Mouse (Mus musculus) heart, adult 2 months (tissue): ENCODE data around the gene Oas1g. TPM values are rescaled to one million over a fixed set of nuclear protein-coding genes. Genes with fewer than 3 reads are reported as not detected.
"Not testable (repeated sequence)": the region's sequence is repeated elsewhere in the genome, so short reads cannot be mapped to it uniquely, and the experiment has no call there.

Experiments
- DNase-seq, 2 experiments: peaks; one replicate each; pipeline ENCODE4 v3.0.0; 2021
- H3K27ac ChIP-seq: fragments of 200-600 bp; 2 replicates; pipeline ENCODE4 v1.8.1; 2022
- H3K27me3 ChIP-seq: fragments of 200-500 bp; 2 replicates; pipeline ENCODE4 v1.6.1; 2012; ENCODE audit warnings: mild to moderate bottlenecking, low read length, inconsistent platforms, mixed read lengths; ENCODE audit not compliant: control insufficient read depth, insufficient read depth
- H3K36me3 ChIP-seq: fragments of 200-500 bp; 2 replicates; pipeline ENCODE4 v1.6.1; 2012; ENCODE audit warnings: low read length, inconsistent platforms; ENCODE audit not compliant: control insufficient read depth, insufficient read depth
- H3K4me1 ChIP-seq: fragments of 200-500 bp; 2 replicates; pipeline ENCODE4 v1.6.1; 2011; ENCODE audit warnings: low read length; ENCODE audit not compliant: control insufficient read depth, insufficient read depth
- H3K4me3 ChIP-seq: fragments of 200-600 bp; 2 replicates; pipeline ENCODE4 v1.8.1; 2022
- H3K79me2 ChIP-seq: fragments of 200-500 bp; replicated peaks from 2 replicates; pipeline ENCODE4 v1.6.1; 2012; ENCODE audit warnings: mild to moderate bottlenecking, inconsistent platforms, low read length, moderate library complexity, mixed read lengths; ENCODE audit not compliant: control insufficient read depth, insufficient read depth
- H3K9ac ChIP-seq: fragments of 200-500 bp; 2 replicates; pipeline ENCODE4 v1.6.1; 2012; ENCODE audit warnings: low read depth, mild to moderate bottlenecking, control low read depth, inconsistent platforms, low read length, mixed read lengths
- CTCF ChIP-seq: fragments of 200-600 bp; IDR thresholded peaks from 2 replicates; pipeline ENCODE4 v1.8.1; 2022; ENCODE audit warnings: antibody characterized with exemption, mild to moderate bottlenecking, moderate library complexity
- EP300 ChIP-seq: fragments of 200-500 bp; IDR thresholded peaks from 2 replicates; pipeline ENCODE4 v1.6.1; 2011; ENCODE audit warnings: low read depth, low read length, control low read depth; ENCODE audit not compliant: insufficient read depth
- POLR2A ChIP-seq: fragments of 200-500 bp; IDR thresholded peaks from 2 replicates; pipeline ENCODE4 v1.6.1; 2011; ENCODE audit warnings: mild to moderate bottlenecking, low read depth, low read length, control low read depth; ENCODE audit not compliant: insufficient read depth
- WGBS: fragments of 180-500 bp; shearing (Covaris S2); methylation state at CpG from one replicate; pipeline ENCODE4 v1.1.7; 2018; 5-methylcytosine and 5-hydroxymethylcytosine counted together
- intact Hi-C: fragments of 180-260 bp; cut with DNase I; formaldehyde crosslinking; loops from one replicate; pipeline ENCODE4 v1.15.1; 2025
- polyA plus RNA-seq: library from polyadenylated mRNA; depleted of rRNA; stranded (reverse); fragments of >200 nt; gene quantifications from 2 replicates; pipeline ENCODE4 v1.2.3, GENCODE M21; 2012
- total RNA-seq, 2 experiments: library from RNA; stranded (reverse); gene quantifications; 2 replicates each; pipeline ENCODE4 v1.2.3; 2021

The Oas1g gene
- total and polyA plus RNA-seq, 3 experiments: 0.34 to 1.0 TPM; not detected in 1

- H3K9ac ChIP-seq: no peak overlapping the region
- no peaks in the 10 kb centered on the region for H3K27me3 ChIP-seq
- no peaks in the 10 kb centered on the region for H3K4me1 ChIP-seq
- intact Hi-C loops: no loop called here
- TF ChIP-seq EP300: no peak
- no peak for TF ChIP-seq CTCF
- TF ChIP-seq POLR2A: no peak
- no peaks in the 10 kb centered on the region for H3K36me3 ChIP-seq
- no peak for DNase-seq
- no peaks in the 10 kb centered on the region for H3K79me2 ChIP-seq
- H3K27ac ChIP-seq: no peak overlapping the region
- H3K4me3 ChIP-seq: no peak overlapping the region
- 63% methylated on average over 2 of the region's 2 CpGs for WGBS
These were observed 2.6 kb upstream of the Oas1g start for GRCm38 (mm10) chr5:120890026-120890425.

DNA sequence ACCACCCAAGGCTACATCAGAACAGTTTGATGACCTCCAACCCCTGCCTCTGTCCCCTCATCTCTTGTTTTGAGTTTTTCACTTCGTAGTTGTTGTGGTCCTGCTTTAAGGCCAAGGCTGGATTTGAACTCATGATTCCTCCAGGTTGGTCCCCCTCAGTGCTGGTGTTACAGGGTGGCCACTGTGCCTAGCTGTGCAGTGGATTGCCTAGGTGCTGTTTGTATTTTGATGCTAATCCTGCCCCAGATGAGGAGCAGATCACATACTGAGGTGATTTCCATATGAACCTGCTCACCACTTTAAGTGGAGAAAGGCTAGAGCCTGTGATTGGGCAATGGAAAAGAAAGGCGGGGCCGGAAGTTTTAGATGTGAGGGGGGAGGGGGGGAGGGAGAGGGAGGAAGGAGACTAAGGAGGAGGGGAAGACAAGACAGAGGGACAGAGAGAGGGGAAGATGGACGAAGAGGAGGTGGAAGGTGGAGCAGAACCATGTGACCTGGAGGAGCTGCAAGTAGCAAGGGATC lies 942 bp upstream of the Oas1g start:
- 35% methylated on average over 4 of the region's 4 CpGs for WGBS
- DNase-seq, H3K9ac ChIP-seq, H3K36me3 ChIP-seq, intact Hi-C loops, H3K4me1 ChIP-seq, H3K27ac ChIP-seq, H3K27me3 ChIP-seq, H3K4me3 ChIP-seq, H3K79me2 ChIP-seq: not testable (repeated sequence)

- Histone ChIP-seq H3K36me3 (no peaks in the 10 kb centered on the region), H3K4me1 (no peaks in the 10 kb centered on the region), H3K79me2 (no peaks in the 10 kb centered on the region), H3K27me3 (no peaks in the 10 kb centered on the region), H3K4me3 (no peak overlapping the region), H3K9ac (no peak overlapping the region), H3K27ac (no peak overlapping the region)
- 38% methylated on average over 6 of the region's 6 CpGs for WGBS
- intact Hi-C loops: loop anchor here (2.0 kb wide), 1 partner anchor 17 kb away; no protein-coding TSS in a partner anchor
- TF ChIP-seq POLR2A (no peak), CTCF (no peak), EP300 (no peak)
- DNase-seq: no peak
These were observed 418 bp upstream of the Oas1g start for GRCm38 (mm10) chr5:120887831-120888230.

- H3K27me3 ChIP-seq, H3K9ac ChIP-seq, H3K27ac ChIP-seq, intact Hi-C loops, H3K36me3 ChIP-seq, H3K4me1 ChIP-seq, DNase-seq, H3K79me2 ChIP-seq, H3K4me3 ChIP-seq: not testable (repeated sequence)
- WGBS: 86% methylated on average over 6 of the region's 6 CpGs
These were observed 5.7 kb downstream of the Oas1g start for GRCm38 (mm10) chr5:120881681-120882080.

GRCm38 (mm10) chr5:120878803-120879202 lies 8.6 kb downstream of the Oas1g start:
- H3K27me3 ChIP-seq, H3K4me3 ChIP-seq, intact Hi-C loops, H3K27ac ChIP-seq, H3K36me3 ChIP-seq, DNase-seq, H3K9ac ChIP-seq, H3K4me1 ChIP-seq, H3K79me2 ChIP-seq: not testable (repeated sequence)
- 45% methylated on average over 2 of the region's 2 CpGs for WGBS

- H3K79me2 ChIP-seq, H3K27me3 ChIP-seq, H3K9ac ChIP-seq, H3K4me1 ChIP-seq, H3K27ac ChIP-seq, H3K4me3 ChIP-seq, intact Hi-C loops, DNase-seq, H3K36me3 ChIP-seq: not testable (repeated sequence)
- WGBS: 70% methylated on average over 2 of the region's 2 CpGs
These were observed 10.0 kb downstream of the Oas1g start for GRCm38 (mm10) chr5:120877407-120877806.

DNA sequence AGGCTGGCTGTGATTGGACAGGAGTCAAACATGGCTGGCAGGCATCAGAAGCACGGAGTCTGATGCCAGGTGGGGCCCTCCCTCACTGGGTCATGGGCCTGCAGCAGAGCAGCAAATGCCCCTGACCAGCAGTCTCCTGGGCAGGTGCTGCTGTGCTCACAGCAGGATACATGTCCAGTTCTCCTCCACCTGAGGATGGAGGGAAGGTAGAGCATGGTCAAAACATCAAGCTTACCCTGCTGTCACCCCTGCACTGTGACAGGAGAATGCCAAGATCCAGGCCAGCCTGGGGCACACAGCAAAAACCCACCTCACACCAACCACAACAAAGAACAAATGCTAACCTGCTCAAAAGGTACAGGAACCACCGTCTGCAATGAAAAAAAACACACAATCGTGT lies 10.6 kb downstream of the Oas1g start:
- intact Hi-C loops, H3K4me3 ChIP-seq, H3K4me1 ChIP-seq, H3K9ac ChIP-seq, DNase-seq, H3K27ac ChIP-seq, H3K27me3 ChIP-seq, H3K79me2 ChIP-seq, H3K36me3 ChIP-seq: not testable (repeated sequence)
- 47% methylated on average over 2 of the region's 3 CpGs for WGBS
